12 mouse cellular contexts compared by ENCODE assay signal in the genomic region with DNA sequence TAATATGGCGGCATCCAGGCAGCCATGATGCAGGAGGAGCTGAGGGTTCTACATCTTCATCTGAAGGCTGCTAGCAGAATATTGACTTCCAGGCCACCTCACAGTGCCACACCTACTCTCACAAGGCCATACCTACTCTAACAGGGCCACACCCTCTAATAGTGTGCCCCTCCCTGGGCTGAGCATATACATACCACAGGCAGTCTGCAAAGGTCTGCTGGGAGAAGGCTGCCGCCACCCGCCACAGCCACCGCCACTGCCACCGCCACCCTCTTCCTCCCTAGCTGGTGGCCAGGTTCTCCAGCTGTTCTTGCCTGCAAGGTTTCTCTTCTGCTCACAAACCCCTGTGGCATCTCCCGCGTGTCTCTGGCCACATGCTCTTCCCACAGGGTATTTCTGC. TPM values are rescaled to one million over a fixed set of nuclear protein-coding genes. Genes with fewer than 3 reads are reported as not detected.
DNase-seq lines count a peak whose midpoint lies in the region; ATAC-seq and TF ChIP-seq lines count a peak whose summit lies in the region.
"Had no signal": no experiment of that assay in that cellular context is flagged by ENCODE, and none has a peak within 500 bp of the region (broad histone marks: within the 10 kb centered on the region; RNA-seq: fewer than 3 reads in every experiment).

No protein-coding gene starts in this region.

- TF ChIP-seq CTCF in liver, embryonic 14.5 days (IDR thresholded peaks at IDR 0.05; ENCODE audit: low read depth), result no peak

- no peaks in the 10 kb centered on the region for H3K9me3 ChIP-seq in erythroblast, embryonic 14.5 days (ENCODE audit: control insufficient read depth, low read length)
- H3K9me3 ChIP-seq in liver, embryonic 14.5 days (ENCODE audit: control insufficient read depth, low read length), result no peaks in the 10 kb centered on the region
- H3K9me3 ChIP-seq in kidney, embryonic 16.5 days (ENCODE audit: low read length), result no peaks in the 10 kb centered on the region
- H3K9me3 ChIP-seq in kidney, embryonic 14.5 days (ENCODE audit: control insufficient read depth, low read length), result no peaks in the 10 kb centered on the region
- H3K9me3 ChIP-seq: midbrain, embryonic 12.5 days had no signal

- ATAC-seq in liver, embryonic 14.5 days (ENCODE audit: insufficient read depth), result peak; percentile 69
- ATAC-seq in kidney, embryonic 16.5 days (ENCODE audit: low FRiP score, low TSS enrichment), result no peak
- ATAC-seq in kidney, embryonic 14.5 days (ENCODE audit: low FRiP score, low TSS enrichment), result no peak
- ATAC-seq: inflammation-experienced regulatory T-cells, adult 6 months had no signal

- peaks cover 81% of the 10 kb centered on the region for H3K4me1 ChIP-seq in erythroblast, embryonic 14.5 days (ENCODE audit: control insufficient read depth)
- H3K4me1 ChIP-seq in liver, embryonic 14.5 days (replicated peaks; ENCODE audit: control insufficient read depth in 2 of 2, insufficient read depth in 2 of 2, low read length in 1 of 2), result peaks cover 39 to 61% of the 10 kb centered on the region in 2 experiments
- peaks cover 67% of the 10 kb centered on the region for H3K4me1 ChIP-seq in kidney, embryonic 16.5 days (ENCODE audit: insufficient read depth, low read length)
- H3K4me1 ChIP-seq in kidney, embryonic 14.5 days (ENCODE audit: control insufficient read depth, insufficient read depth, low read length), result peaks cover 34% of the 10 kb centered on the region

- WGBS in liver, embryonic 14.5 days (ENCODE audit: insufficient replicate concordance), result 38% methylated on average over 7 of the region's 7 CpGs
- WGBS in kidney, embryonic 16.5 days, result 91% methylated on average over 7 of the region's 7 CpGs
- WGBS in kidney, embryonic 14.5 days, result 96% methylated on average over 7 of the region's 7 CpGs

- DNase-seq in 416B (ENCODE audit: low read depth), result peak; percentile 49
- peak; percentile 14 for DNase-seq in CD4-positive helper T cell, adult 2 months (ENCODE audit: low read depth, low spot score)
- DNase-seq in liver, embryonic 14.5 days (ENCODE audit: low read depth in 3 of 3, low spot score in 3 of 3), result peak in 1 of 3 experiments; percentile 61
- DNase-seq in layer of hippocampus, adult 9-10 months (ENCODE audit: low spot score), result no peak
- DNase-seq: cerebellum, adult 8-10 months; gastrocnemius, postnatal 10 days; kidney, postnatal 4 days had no signal

- peak overlapping the region; percentile 16 for H3K4me3 ChIP-seq in erythroblast, embryonic 14.5 days (replicated peaks)
- H3K4me3 ChIP-seq in liver, embryonic 14.5 days (ENCODE audit: insufficient read depth in 1 of 2, low read depth in 2 of 2, low read length in 2 of 2), result no peak overlapping the region
- H3K4me3 ChIP-seq in kidney, embryonic 16.5 days (ENCODE audit: low read length), result no peak overlapping the region
- H3K4me3 ChIP-seq in kidney, embryonic 14.5 days (ENCODE audit: low read length), result no peak overlapping the region
- H3K4me3 ChIP-seq: midbrain, embryonic 12.5 days had no signal

- H3K9ac ChIP-seq in liver, embryonic 14.5 days (replicated peaks), result no peak overlapping the region
- H3K9ac ChIP-seq in kidney, embryonic 16.5 days (replicated peaks; ENCODE audit: low read length), result no peak overlapping the region
- H3K9ac ChIP-seq in kidney, embryonic 14.5 days (ENCODE audit: low read depth, low read length), result no peak overlapping the region
- H3K9ac ChIP-seq: midbrain, embryonic 12.5 days had no signal

- peak overlapping the region; percentile 19 for H3K4me2 ChIP-seq in liver, embryonic 14.5 days (ENCODE audit: low read depth)
- H3K4me2 ChIP-seq in kidney, embryonic 16.5 days (replicated peaks; ENCODE audit: low read depth, low read length), result no peak overlapping the region
- H3K4me2 ChIP-seq in kidney, embryonic 14.5 days (replicated peaks; ENCODE audit: low read depth, low read length), result no peak overlapping the region

- no peaks in the 10 kb centered on the region for H3K27me3 ChIP-seq in erythroblast, embryonic 14.5 days (ENCODE audit: control insufficient read depth)
- no peaks in the 10 kb centered on the region for H3K27me3 ChIP-seq in liver, embryonic 14.5 days (ENCODE audit: control insufficient read depth, insufficient read depth, low read length)
- no peaks in the 10 kb centered on the region for H3K27me3 ChIP-seq in kidney, embryonic 16.5 days (ENCODE audit: insufficient read depth, low read length)
- H3K27me3 ChIP-seq in kidney, embryonic 14.5 days (ENCODE audit: control insufficient read depth, insufficient read depth, low read length), result 0 out of 2 replicates have a peak, but pooled peaks cover 3% of the 10 kb centered on the region

- TF ChIP-seq EP300 in liver, embryonic 14.5 days (IDR thresholded peaks at IDR 0.05; ENCODE audit: low read depth), result no peak

- H3K27ac ChIP-seq in liver, embryonic 14.5 days, result no peak overlapping the region
- no peak overlapping the region for H3K27ac ChIP-seq in kidney, embryonic 16.5 days (ENCODE audit: low read length)
- no peak overlapping the region for H3K27ac ChIP-seq in kidney, embryonic 14.5 days (ENCODE audit: low read depth, low read length)
- H3K27ac ChIP-seq: midbrain, embryonic 12.5 days had no signal

- no peaks in the 10 kb centered on the region for H3K36me3 ChIP-seq in erythroblast, embryonic 14.5 days (ENCODE audit: control insufficient read depth)
- H3K36me3 ChIP-seq in liver, embryonic 14.5 days (replicated peaks; ENCODE audit: control insufficient read depth, insufficient read depth, low read depth), result no peaks in the 10 kb centered on the region
- no peaks in the 10 kb centered on the region for H3K36me3 ChIP-seq in kidney, embryonic 16.5 days (ENCODE audit: insufficient read depth, low read length)
- no peaks in the 10 kb centered on the region for H3K36me3 ChIP-seq in kidney, embryonic 14.5 days (ENCODE audit: control insufficient read depth, insufficient read depth, low read length)
- H3K36me3 ChIP-seq: midbrain, embryonic 12.5 days had no signal

RNA-seq across cellular contexts. Expression of a gene that starts 22.0 kb away (rescaled TPM):
- polyA plus RNA-seq in erythroblast, embryonic 14.5 days (2012), result not detected in 2 replicates
- polyA plus RNA-seq in liver, embryonic 14.5 days (2012; rRNA removed), result 0.11 and 0.23 TPM in 2 replicates
- not detected in 2 replicates for polyA plus RNA-seq in liver, embryonic 14.5 days (2014; fragmentation: Nextera tagmentation; extraction: Ambion mirVana)
- 0.18 and 0.47 TPM in 2 replicates for polyA plus RNA-seq in kidney, embryonic 16.5 days (2015; fragmentation: Nextera tagmentation; extraction: Ambion mirVana)
- 0.26 TPM in 1 of 2 replicates, not detected in the other for polyA plus RNA-seq in kidney, embryonic 14.5 days (2014; fragmentation: Nextera tagmentation; extraction: Ambion mirVana)
- polyA plus RNA-seq: inflammation-experienced regulatory T-cells, adult 6 months had no signal

RNA-seq across cellular contexts. Expression of a gene that starts 35.4 kb away (rescaled TPM):
- polyA plus RNA-seq in erythroblast, embryonic 14.5 days (2012), result not detected in 2 replicates
- 1.6 and 1.7 TPM in 2 replicates for polyA plus RNA-seq in liver, embryonic 14.5 days (2012; rRNA removed)
- polyA plus RNA-seq in liver, embryonic 14.5 days (2014; fragmentation: Nextera tagmentation; extraction: Ambion mirVana), result 1.9 and 2.1 TPM in 2 replicates
- 2.1 and 2.6 TPM in 2 replicates for polyA plus RNA-seq in kidney, embryonic 16.5 days (2015; fragmentation: Nextera tagmentation; extraction: Ambion mirVana)
- polyA plus RNA-seq in kidney, embryonic 14.5 days (2014; fragmentation: Nextera tagmentation; extraction: Ambion mirVana), result 0.39 and 0.84 TPM in 2 replicates
- polyA plus RNA-seq: inflammation-experienced regulatory T-cells, adult 6 months had no signal
